Mouse (Mus musculus) forebrain, embryonic 10.5 days (tissue): ENCODE results near the gene Crlf1. TPM values are rescaled to one million over a fixed set of nuclear protein-coding genes. Genes with fewer than 3 reads are reported as not detected.
A peak's percentile ranks its signal among the peaks of the same experiment; 100 is the strongest.

Source experiments
- DNase-seq: peaks from one replicate; pipeline ENCODE4 v3.0.0-alpha.2; 2017; ENCODE audit warnings: low spot score; ENCODE audit errors: extremely low spot score
- H3K27ac ChIP-seq: fragments of 300-500 bp; sonication (generic); 2 replicates; pipeline ENCODE4 v1.5.1; 2016; ENCODE audit warnings: mild to moderate bottlenecking
- H3K27me3 ChIP-seq: fragments of 300-500 bp; sonication (generic); 2 replicates; pipeline ENCODE4 v1.6.1; 2016; ENCODE audit warnings: mild to moderate bottlenecking; ENCODE audit not compliant: poor library complexity, severe bottlenecking
- H3K36me3 ChIP-seq: fragments of 300-500 bp; sonication (generic); replicated peaks from 2 replicates; pipeline ENCODE4 v1.6.1; 2016; ENCODE audit warnings: mild to moderate bottlenecking, moderate library complexity
- H3K4me1 ChIP-seq: fragments of 300-500 bp; sonication (generic); 2 replicates; pipeline ENCODE4 v1.6.1; 2016
- H3K4me3 ChIP-seq: fragments of 300-500 bp; sonication (generic); 2 replicates; pipeline ENCODE4 v1.5.1; 2016; ENCODE audit warnings: mild to moderate bottlenecking, moderate library complexity
- H3K9me3 ChIP-seq: fragments of 300-500 bp; sonication (generic); 2 replicates; pipeline ENCODE4 v1.6.1; 2016; ENCODE audit warnings: mild to moderate bottlenecking, moderate library complexity
- WGBS: fragments of 180-500 bp; shearing (Covaris S2); methylation state at CpG from one replicate; pipeline ENCODE4 v1.1.7; 2016; 5-methylcytosine and 5-hydroxymethylcytosine counted together
- polyA plus RNA-seq: library from polyadenylated mRNA; unstranded; fragments of >200 nt; fragmentation: Nextera tagmentation; extraction: Ambion mirVana; gene quantifications from 2 replicates; pipeline ENCODE4 v1.2.1, GENCODE M21; 2016

Gene Crlf1
- polyA plus RNA-seq, 1 experiment from 2014 or later = 48.4 TPM

- Histone ChIP-seq H3K4me1 (peaks cover 41% of the 10 kb centered on the region), H3K27me3 (no peaks in the 10 kb centered on the region), H3K4me3 (peak within 1 kb of the TSS; percentile 88), H3K27ac (peak within 1 kb of the TSS; percentile 92), H3K9me3 (no peaks in the 10 kb centered on the region), H3K36me3 (peaks cover 34% of the 10 kb centered on the region)
- peak; percentile 99 for DNase-seq
- under 1% methylated on average over 57 of the region's 58 CpGs for WGBS
Measured at GRCm38 (mm10) chr8:70539077-70539813, 46.3 kb downstream of the Crlf1 start, which contains the start of gene Ell. Ell (plus strand) TSS chr8:70539457.

GRCm38 (mm10) chr8:70540013-70540506 lies 47.1 kb downstream of the Crlf1 start:
- Histone ChIP-seq H3K9me3 (no peaks in the 10 kb centered on the region), H3K4me3 (peak overlapping the region; percentile 88), H3K4me1 (peaks cover 44% of the 10 kb centered on the region), H3K36me3 (peaks cover 26% of the 10 kb centered on the region), H3K27me3 (no peaks in the 10 kb centered on the region), H3K27ac (peak overlapping the region; percentile 92)
- 18% methylated on average over 4 of the region's 4 CpGs for WGBS
- DNase-seq = no peak

GRCm38 (mm10) chr8:70540507-70541071 lies 47.6 kb downstream of the Crlf1 start:
- peak overlapping the region; percentile 92 for H3K27ac ChIP-seq
- peaks cover 24% of the 10 kb centered on the region for H3K36me3 ChIP-seq
- DNase-seq = no peak
- H3K9me3 ChIP-seq = no peaks in the 10 kb centered on the region
- peak overlapping the region; percentile 88 for H3K4me3 ChIP-seq
- 62% methylated on average over 7 of the region's 7 CpGs for WGBS
- peaks cover 44% of the 10 kb centered on the region for H3K4me1 ChIP-seq
- no peaks in the 10 kb centered on the region for H3K27me3 ChIP-seq

GRCm38 (mm10) chr8:70541081-70541480 lies 48.1 kb downstream of the Crlf1 start:
- Histone ChIP-seq H3K9me3 (no peaks in the 10 kb centered on the region), H3K27ac (no peak overlapping the region), H3K36me3 (peaks cover 19% of the 10 kb centered on the region), H3K4me3 (peak overlapping the region; percentile 88), H3K4me1 (peaks cover 44% of the 10 kb centered on the region), H3K27me3 (no peaks in the 10 kb centered on the region)
- no peak for DNase-seq
- WGBS = 87% methylated on average over 5 of the region's 5 CpGs

- H3K4me3 ChIP-seq = no peak overlapping the region
- no peaks in the 10 kb centered on the region for H3K27me3 ChIP-seq
- no peak overlapping the region for H3K27ac ChIP-seq
- no peak for DNase-seq
- H3K36me3 ChIP-seq = peaks cover 3% of the 10 kb centered on the region; the same call in 1 of the 2 replicates
- H3K4me1 ChIP-seq = peaks cover 33% of the 10 kb centered on the region
- 81% methylated on average over 6 of the region's 6 CpGs for WGBS
- H3K9me3 ChIP-seq = no peaks in the 10 kb centered on the region
Measured at GRCm38 (mm10) chr8:70544200-70544687, 51.3 kb downstream of the Crlf1 start.

- no peaks in the 10 kb centered on the region for H3K9me3 ChIP-seq
- DNase-seq = no peak
- no peak overlapping the region for H3K4me3 ChIP-seq
- WGBS = 90% methylated on average over 4 of the region's 4 CpGs
- no peaks in the 10 kb centered on the region for H3K27me3 ChIP-seq
- H3K27ac ChIP-seq = no peak overlapping the region
- peaks cover 17% of the 10 kb centered on the region for H3K4me1 ChIP-seq
- peaks cover 3% of the 10 kb centered on the region; the same call in 1 of the 2 replicates for H3K36me3 ChIP-seq
Measured at GRCm38 (mm10) chr8:70546412-70546811, 53.5 kb downstream of the Crlf1 start.

GRCm38 (mm10) chr8:70547762-70548161 lies 54.8 kb downstream of the Crlf1 start:
- Histone ChIP-seq H3K36me3 (peaks cover 3% of the 10 kb centered on the region; the same call in 1 of the 2 replicates), H3K27me3 (no peaks in the 10 kb centered on the region), H3K4me1 (peaks cover 19% of the 10 kb centered on the region), H3K27ac (no peak overlapping the region), H3K4me3 (no peak overlapping the region), H3K9me3 (no peaks in the 10 kb centered on the region)
- DNase-seq = no peak
- WGBS = 93% methylated on average over 6 of the region's 6 CpGs

- DNase-seq = no peak
- Histone ChIP-seq H3K27ac (no peak overlapping the region), H3K4me1 (peaks cover 12% of the 10 kb centered on the region), H3K4me3 (no peak overlapping the region), H3K9me3 (no peaks in the 10 kb centered on the region), H3K27me3 (no peaks in the 10 kb centered on the region), H3K36me3 (peaks cover 3% of the 10 kb centered on the region; the same call in 1 of the 2 replicates)
- WGBS = 95% methylated on average over 10 of the region's 10 CpGs
Measured at GRCm38 (mm10) chr8:70549412-70550184, 56.6 kb downstream of the Crlf1 start.

- Histone ChIP-seq H3K4me1 (peaks cover 12% of the 10 kb centered on the region), H3K27ac (no peak overlapping the region)
- 74% methylated on average over 3 of the region's 3 CpGs for WGBS
Measured at GRCm38 (mm10) chr8:70551558-70552161, 58.7 kb downstream of the Crlf1 start.

GRCm38 (mm10) chr8:70552836-70553235 lies 59.9 kb downstream of the Crlf1 start:
- DNase-seq = no peak
- Histone ChIP-seq H3K4me3 (no peak overlapping the region), H3K27ac (no peak overlapping the region), H3K36me3 (peaks cover 4% of the 10 kb centered on the region; the same call in 1 of the 2 replicates), H3K27me3 (no peaks in the 10 kb centered on the region), H3K4me1 (peaks cover 12% of the 10 kb centered on the region), H3K9me3 (no peaks in the 10 kb centered on the region)
- WGBS = 79% methylated on average over 1 of the region's 1 CpGs

More at GRCm38 (mm10) chr8:70551558-70552161, 58.7 kb downstream of the Crlf1 start:
- no peak for DNase-seq
- Histone ChIP-seq H3K4me3 (no peak overlapping the region), H3K27me3 (no peaks in the 10 kb centered on the region), H3K9me3 (no peaks in the 10 kb centered on the region), H3K36me3 (peaks cover 4% of the 10 kb centered on the region; the same call in 1 of the 2 replicates)
